Comparison of ENCODE assay signal across 24 mouse cellular contexts in genomic region chr4:53772004-53772403, GRCm38 (mm10). TPM values are rescaled to one million over a fixed set of nuclear protein-coding genes. Genes with fewer than 3 reads are reported as not detected.
DNase-seq lines count a peak whose midpoint lies in the region; ATAC-seq and TF ChIP-seq lines count a peak whose summit lies in the region.
"Had no signal": no experiment of that assay in that cellular context is flagged by ENCODE, and none has a peak within 500 bp of the region (broad histone marks: within the 10 kb centered on the region; RNA-seq: fewer than 3 reads in every experiment).

No protein-coding gene starts in this region.

- H3K27me3 ChIP-seq in intestine, embryonic 16.5 days (replicated peaks; ENCODE audit: control insufficient read depth, insufficient read depth, low read length), result no peaks in the 10 kb centered on the region
- peaks cover 9% of the 10 kb centered on the region; the same call in 1 of the 2 replicates for H3K27me3 ChIP-seq in intestine, embryonic 15.5 days (replicated peaks)
- H3K27me3 ChIP-seq in stomach, embryonic 14.5 days (ENCODE audit: control insufficient read depth, insufficient read depth, low read length), result no peaks in the 10 kb centered on the region
- no peaks in the 10 kb centered on the region for H3K27me3 ChIP-seq in stomach, postnatal 0 days (ENCODE audit: control insufficient read depth, insufficient read depth, low read length)
- H3K27me3 ChIP-seq in midbrain, embryonic 15.5 days (replicated peaks), result peaks cover 5% of the 10 kb centered on the region
- peaks cover 26% of the 10 kb centered on the region for H3K27me3 ChIP-seq in hindbrain, embryonic 10.5 days (ENCODE audit: insufficient read depth, poor library complexity, severe bottlenecking)
- H3K27me3 ChIP-seq in forebrain, postnatal 0 days (ENCODE audit: insufficient read depth, low read length), result peaks cover 12% of the 10 kb centered on the region

- H3K27ac ChIP-seq in intestine, embryonic 16.5 days (ENCODE audit: low read length), result no peak overlapping the region
- no peak overlapping the region for H3K27ac ChIP-seq in intestine, embryonic 15.5 days
- no peak overlapping the region for H3K27ac ChIP-seq in stomach, embryonic 14.5 days (ENCODE audit: low read length)
- no peak overlapping the region for H3K27ac ChIP-seq in stomach, postnatal 0 days (replicated peaks)
- H3K27ac ChIP-seq in midbrain, embryonic 15.5 days, result peak overlapping the region; percentile 38; the same call in 1 of the 2 replicates
- no peak overlapping the region for H3K27ac ChIP-seq in hindbrain, embryonic 10.5 days
- no peak overlapping the region for H3K27ac ChIP-seq in forebrain, postnatal 0 days (ENCODE audit: low read depth, low read length)
- H3K27ac ChIP-seq: embryonic facial prominence, embryonic 15.5 days; forebrain, embryonic 10.5 days; heart, embryonic 10.5 days; hindbrain, embryonic 14.5 days had no signal

- no peaks in the 10 kb centered on the region for H3K9me3 ChIP-seq in intestine, embryonic 16.5 days (ENCODE audit: control insufficient read depth, low read length)
- H3K9me3 ChIP-seq in intestine, embryonic 15.5 days, result no peaks in the 10 kb centered on the region
- H3K9me3 ChIP-seq in stomach, embryonic 14.5 days (ENCODE audit: control insufficient read depth, low read depth, low read length), result no peaks in the 10 kb centered on the region
- no peaks in the 10 kb centered on the region for H3K9me3 ChIP-seq in stomach, postnatal 0 days (ENCODE audit: control insufficient read depth, low read length)
- no peaks in the 10 kb centered on the region for H3K9me3 ChIP-seq in midbrain, embryonic 15.5 days
- H3K9me3 ChIP-seq in hindbrain, embryonic 10.5 days, result no peaks in the 10 kb centered on the region
- no peaks in the 10 kb centered on the region for H3K9me3 ChIP-seq in forebrain, postnatal 0 days (ENCODE audit: low read length)
- H3K9me3 ChIP-seq: embryonic facial prominence, embryonic 15.5 days; forebrain, embryonic 10.5 days; heart, embryonic 10.5 days had no signal

- H3K4me1 ChIP-seq in intestine, embryonic 16.5 days (ENCODE audit: control insufficient read depth, insufficient read depth, low read length), result no peaks in the 10 kb centered on the region
- H3K4me1 ChIP-seq in intestine, embryonic 15.5 days (replicated peaks), result no peaks in the 10 kb centered on the region
- no peaks in the 10 kb centered on the region for H3K4me1 ChIP-seq in stomach, embryonic 14.5 days (ENCODE audit: control insufficient read depth, insufficient read depth, low read length)
- H3K4me1 ChIP-seq in stomach, postnatal 0 days (replicated peaks; ENCODE audit: control insufficient read depth, insufficient read depth), result no peaks in the 10 kb centered on the region
- H3K4me1 ChIP-seq in midbrain, embryonic 15.5 days, result peaks cover 10% of the 10 kb centered on the region
- peaks cover 13% of the 10 kb centered on the region; the same call in 1 of the 2 replicates for H3K4me1 ChIP-seq in hindbrain, embryonic 10.5 days (replicated peaks)
- H3K4me1 ChIP-seq in forebrain, postnatal 0 days (ENCODE audit: insufficient read depth), result no peaks in the 10 kb centered on the region
- H3K4me1 ChIP-seq: embryonic facial prominence, embryonic 15.5 days had no signal

- TF ChIP-seq EP300 in stomach, postnatal 0 days (optimal IDR thresholded peaks at IDR 0.05), result no peak

- no peaks in the 10 kb centered on the region; the same call in 1 of the 2 replicates for H3K36me3 ChIP-seq in intestine, embryonic 16.5 days (ENCODE audit: control insufficient read depth, insufficient read depth, low read length)
- no peaks in the 10 kb centered on the region for H3K36me3 ChIP-seq in intestine, embryonic 15.5 days
- peaks cover 6% of the 10 kb centered on the region; the same call in 1 of the 2 replicates for H3K36me3 ChIP-seq in stomach, embryonic 14.5 days (ENCODE audit: control insufficient read depth, insufficient read depth, low read length)
- H3K36me3 ChIP-seq in stomach, postnatal 0 days (ENCODE audit: control insufficient read depth, insufficient read depth, low read length), result no peaks in the 10 kb centered on the region
- H3K36me3 ChIP-seq in midbrain, embryonic 15.5 days (replicated peaks), result no peaks in the 10 kb centered on the region
- peaks cover 7% of the 10 kb centered on the region for H3K36me3 ChIP-seq in hindbrain, embryonic 10.5 days
- peaks cover 4% of the 10 kb centered on the region; the same call in 1 of the 2 replicates for H3K36me3 ChIP-seq in forebrain, postnatal 0 days (ENCODE audit: insufficient read depth)
- H3K36me3 ChIP-seq: embryonic facial prominence, embryonic 15.5 days had no signal

- DNase-seq in stomach, postnatal 0 days (ENCODE audit: low spot score), result no peak
- no peak for DNase-seq in hindbrain, embryonic 10.5 days (ENCODE audit: low spot score)
- no peak for DNase-seq in forebrain, postnatal 0 days
- DNase-seq: adrenal gland, postnatal 14 days; cerebellum, adult 8-10 months; cerebellum, postnatal 14 days; embryo, embryonic 11 days; gastrocnemius, postnatal 36 days; heart, adult 18-20 months; heart, postnatal 10 days had no signal

- 71% methylated on average over 5 of the region's 5 CpGs for WGBS in intestine, embryonic 16.5 days
- 75% methylated on average over 5 of the region's 5 CpGs for WGBS in intestine, embryonic 15.5 days
- WGBS in stomach, embryonic 14.5 days, result 73% methylated on average over 5 of the region's 5 CpGs
- 74% methylated on average over 5 of the region's 5 CpGs for WGBS in stomach, postnatal 0 days
- 58% methylated on average over 5 of the region's 5 CpGs for WGBS in midbrain, embryonic 15.5 days
- 74% methylated on average over 5 of the region's 5 CpGs for WGBS in hindbrain, embryonic 10.5 days
- WGBS in forebrain, postnatal 0 days, result 61% methylated on average over 5 of the region's 5 CpGs

- no peak overlapping the region for H3K9ac ChIP-seq in intestine, embryonic 16.5 days (ENCODE audit: low read depth, low read length)
- no peak overlapping the region for H3K9ac ChIP-seq in intestine, embryonic 15.5 days
- H3K9ac ChIP-seq in stomach, embryonic 14.5 days (replicated peaks; ENCODE audit: low read depth, low read length), result no peak overlapping the region
- no peak overlapping the region for H3K9ac ChIP-seq in stomach, postnatal 0 days (ENCODE audit: low read length)
- no peak overlapping the region for H3K9ac ChIP-seq in midbrain, embryonic 15.5 days
- H3K9ac ChIP-seq in forebrain, postnatal 0 days, result no peak overlapping the region
- H3K9ac ChIP-seq: embryonic facial prominence, embryonic 15.5 days; hindbrain, embryonic 14.5 days had no signal

- no peak for TF ChIP-seq CTCF in stomach, postnatal 0 days (IDR thresholded peaks at IDR 0.05; ENCODE audit: low read depth)
- no peak for TF ChIP-seq CTCF in forebrain, postnatal 0 days (IDR thresholded peaks at IDR 0.05; ENCODE audit: low read depth)

- no peak overlapping the region for H3K4me2 ChIP-seq in intestine, embryonic 16.5 days (ENCODE audit: low read depth, low read length)
- no peak overlapping the region for H3K4me2 ChIP-seq in intestine, embryonic 15.5 days (replicated peaks)
- H3K4me2 ChIP-seq in stomach, embryonic 14.5 days (replicated peaks; ENCODE audit: low read depth, low read length), result no peak overlapping the region
- no peak overlapping the region for H3K4me2 ChIP-seq in stomach, postnatal 0 days (replicated peaks; ENCODE audit: low read depth)
- H3K4me2 ChIP-seq in midbrain, embryonic 15.5 days, result no peak overlapping the region
- no peak overlapping the region for H3K4me2 ChIP-seq in forebrain, postnatal 0 days (ENCODE audit: low read depth)
- H3K4me2 ChIP-seq: embryonic facial prominence, embryonic 15.5 days; hindbrain, embryonic 14.5 days had no signal

- ATAC-seq in intestine, embryonic 16.5 days, result peak; percentile 26; the same call in 1 of the 2 replicates
- ATAC-seq in intestine, embryonic 15.5 days, result no peak; the same call in 1 of the 2 replicates
- ATAC-seq in stomach, embryonic 14.5 days (ENCODE audit: insufficient number of reproducible peaks, insufficient read depth, low FRiP score, low read depth), result peak; percentile 58; the same call in 1 of the 2 replicates
- ATAC-seq in stomach, postnatal 0 days (ENCODE audit: low FRiP score, low TSS enrichment), result no peak; the same call in 1 of the 2 replicates
- no peak; the same call in 1 of the 2 replicates for ATAC-seq in midbrain, embryonic 15.5 days (replicated peaks)
- no peak for ATAC-seq in forebrain, postnatal 0 days
- ATAC-seq: activated CD4-positive, CD25-positive, alpha-beta regulatory T cell, adult 4 months; forebrain, embryonic 14.5 days had no signal

- H3K4me3 ChIP-seq in intestine, embryonic 16.5 days (ENCODE audit: low read length), result no peak overlapping the region
- H3K4me3 ChIP-seq in intestine, embryonic 15.5 days (replicated peaks), result no peak overlapping the region
- no peak overlapping the region for H3K4me3 ChIP-seq in stomach, embryonic 14.5 days (ENCODE audit: low read depth, low read length)
- H3K4me3 ChIP-seq in stomach, postnatal 0 days (ENCODE audit: low read depth, low read length), result no peak overlapping the region
- H3K4me3 ChIP-seq in midbrain, embryonic 15.5 days, result no peak overlapping the region
- H3K4me3 ChIP-seq in hindbrain, embryonic 10.5 days, result no peak overlapping the region
- H3K4me3 ChIP-seq in forebrain, postnatal 0 days (ENCODE audit: low read depth, low read length), result no peak overlapping the region
- H3K4me3 ChIP-seq: embryonic facial prominence, embryonic 15.5 days; erythroblast, embryonic 14.5 days; forebrain, embryonic 10.5 days; heart, embryonic 10.5 days had no signal

RNA-seq across cellular contexts. Expression of gene Tal2, which starts 7.5 kb away (rescaled TPM):
- 0.05 TPM in 1 of 2 replicates, not detected in the other for polyA plus RNA-seq in intestine, embryonic 16.5 days (2015; fragmentation: Nextera tagmentation; extraction: Ambion mirVana)
- polyA plus RNA-seq in intestine, embryonic 15.5 days (2015; fragmentation: Nextera tagmentation; extraction: Ambion mirVana), result 0.05 TPM in 1 of 2 replicates, not detected in the other
- polyA plus RNA-seq in stomach, embryonic 14.5 days (2014; fragmentation: Nextera tagmentation; extraction: Ambion mirVana), result 0.13 and 0.41 TPM in 2 replicates
- polyA plus RNA-seq in stomach, postnatal 0 days (2015; fragmentation: Nextera tagmentation; extraction: Ambion mirVana), result 0.07 and 0.10 TPM in 2 replicates
- 5.2 and 6.2 TPM in 2 replicates for polyA plus RNA-seq in midbrain, embryonic 15.5 days (2015; fragmentation: Nextera tagmentation; extraction: Ambion mirVana)
- polyA plus RNA-seq in hindbrain, embryonic 10.5 days (2016; fragmentation: Nextera tagmentation; extraction: Ambion mirVana), result 0.85 and 1.7 TPM in 2 replicates
- 0.23 and 0.62 TPM in 2 replicates for total RNA-seq in forebrain, postnatal 0 days (2014; rRNA removed)
- 0.11 and 0.23 TPM in 2 replicates for polyA plus RNA-seq in forebrain, postnatal 0 days (2015; fragmentation: Nextera tagmentation; extraction: Ambion mirVana)
- total RNA-seq: adrenal gland, adult 18-20 months; common myeloid progenitor, adult 5-6 weeks; MEL had no signal
- polyA plus RNA-seq: activated CD4-positive, CD25-positive, alpha-beta regulatory T cell, adult 4 months; erythroblast, embryonic 14.5 days had no signal

RNA-seq across cellular contexts. Expression of gene Tmem38b, which starts 53.8 kb away (rescaled TPM):
- 7.3 and 7.8 TPM in 2 replicates for polyA plus RNA-seq in intestine, embryonic 16.5 days (2015; fragmentation: Nextera tagmentation; extraction: Ambion mirVana)
- polyA plus RNA-seq in intestine, embryonic 15.5 days (2015; fragmentation: Nextera tagmentation; extraction: Ambion mirVana), result 7.6 and 7.9 TPM in 2 replicates
- polyA plus RNA-seq in stomach, embryonic 14.5 days (2014; fragmentation: Nextera tagmentation; extraction: Ambion mirVana), result 8.6 and 9.1 TPM in 2 replicates
- 10.5 and 10.8 TPM in 2 replicates for polyA plus RNA-seq in stomach, postnatal 0 days (2015; fragmentation: Nextera tagmentation; extraction: Ambion mirVana)
- 7.4 and 7.7 TPM in 2 replicates for polyA plus RNA-seq in midbrain, embryonic 15.5 days (2015; fragmentation: Nextera tagmentation; extraction: Ambion mirVana)
- polyA plus RNA-seq in hindbrain, embryonic 10.5 days (2016; fragmentation: Nextera tagmentation; extraction: Ambion mirVana), result 3.8 TPM in 2 replicates
- total RNA-seq in forebrain, postnatal 0 days (2014; rRNA removed), result 3.6 and 4.3 TPM in 2 replicates
- 4.5 and 5.4 TPM in 2 replicates for polyA plus RNA-seq in forebrain, postnatal 0 days (2015; fragmentation: Nextera tagmentation; extraction: Ambion mirVana)

RNA-seq across cellular contexts. Expression of gene Fktn, which starts 58.2 kb away (rescaled TPM):
- polyA plus RNA-seq in intestine, embryonic 16.5 days (2015; fragmentation: Nextera tagmentation; extraction: Ambion mirVana), result 12.7 and 13.6 TPM in 2 replicates
- 14.8 and 15.9 TPM in 2 replicates for polyA plus RNA-seq in intestine, embryonic 15.5 days (2015; fragmentation: Nextera tagmentation; extraction: Ambion mirVana)
- polyA plus RNA-seq in stomach, embryonic 14.5 days (2014; fragmentation: Nextera tagmentation; extraction: Ambion mirVana), result 18.0 and 19.7 TPM in 2 replicates
- polyA plus RNA-seq in stomach, postnatal 0 days (2015; fragmentation: Nextera tagmentation; extraction: Ambion mirVana), result 6.2 and 7.3 TPM in 2 replicates
- 21.5 and 23.9 TPM in 2 replicates for polyA plus RNA-seq in midbrain, embryonic 15.5 days (2015; fragmentation: Nextera tagmentation; extraction: Ambion mirVana)
- 17.8 and 23.9 TPM in 2 replicates for polyA plus RNA-seq in hindbrain, embryonic 10.5 days (2016; fragmentation: Nextera tagmentation; extraction: Ambion mirVana)
- total RNA-seq in forebrain, postnatal 0 days (2014; rRNA removed), result 10.1 and 14.6 TPM in 2 replicates
- 6.6 and 14.8 TPM in 2 replicates for polyA plus RNA-seq in forebrain, postnatal 0 days (2015; fragmentation: Nextera tagmentation; extraction: Ambion mirVana)

Comparison
In these comparisons a context has a peak if more than half of its experiments do, and no peak if none do; other contexts are left out.
1. ATAC-seq: peak in intestine, embryonic 16.5 days (single experiment) and stomach, embryonic 14.5 days (single experiment); none in intestine, embryonic 15.5 days (single experiment), stomach, postnatal 0 days (single experiment), midbrain, embryonic 15.5 days (single experiment) and forebrain, postnatal 0 days (single experiment).